ENCODE assay signal across 15 mouse cellular contexts in genomic region chr1:120025050-120025439, GRCm38 (mm10). TPM values are rescaled to one million over a fixed set of nuclear protein-coding genes. Genes with fewer than 3 reads are reported as not detected.
A peak's percentile ranks its signal among the peaks of the same experiment; 100 is the strongest.
DNase-seq lines count a peak whose midpoint lies in the region; ATAC-seq and TF ChIP-seq lines count a peak whose summit lies in the region.
"Had no signal": no experiment of that assay in that cellular context is flagged by ENCODE, and none has a peak within 500 bp of the region (broad histone marks: within the 10 kb centered on the region; RNA-seq: fewer than 3 reads in every experiment).

No protein-coding gene starts in this region.

- no peaks in the 10 kb centered on the region for H3K27me3 ChIP-seq in heart, embryonic 12.5 days (replicated peaks)
- H3K27me3 ChIP-seq in kidney, postnatal 0 days (ENCODE audit: insufficient read depth, low read length), result no peaks in the 10 kb centered on the region
- no peaks in the 10 kb centered on the region for H3K27me3 ChIP-seq in liver, embryonic 16.5 days (ENCODE audit: control insufficient read depth, insufficient read depth, low read depth, low read length)
- H3K27me3 ChIP-seq: limb, embryonic 13.5 days; neural tube, embryonic 12.5 days had no signal

- WGBS in heart, embryonic 12.5 days, result 20% methylated on average over 2 of the region's 2 CpGs
- WGBS in kidney, postnatal 0 days, result 12% methylated on average over 2 of the region's 2 CpGs
- 12% methylated on average over 2 of the region's 2 CpGs for WGBS in liver, embryonic 16.5 days (ENCODE audit: insufficient replicate concordance)

- H3K4me3 ChIP-seq in heart, embryonic 12.5 days, result no peak overlapping the region
- H3K4me3 ChIP-seq in kidney, postnatal 0 days (replicated peaks; ENCODE audit: low read depth, low read length), result no peak overlapping the region
- H3K4me3 ChIP-seq in liver, embryonic 16.5 days (ENCODE audit: low read depth, low read length), result no peak overlapping the region
- H3K4me3 ChIP-seq: limb, embryonic 13.5 days; neural tube, embryonic 12.5 days had no signal

- no peaks in the 10 kb centered on the region for H3K36me3 ChIP-seq in heart, embryonic 12.5 days
- H3K36me3 ChIP-seq in kidney, postnatal 0 days (ENCODE audit: insufficient read depth, low read length), result no peaks in the 10 kb centered on the region
- H3K36me3 ChIP-seq in liver, embryonic 16.5 days (ENCODE audit: control insufficient read depth, insufficient read depth), result no peaks in the 10 kb centered on the region
- H3K36me3 ChIP-seq: limb, embryonic 13.5 days; neural tube, embryonic 12.5 days had no signal

- H3K27ac ChIP-seq in heart, embryonic 12.5 days (ENCODE audit: poor library complexity, severe bottlenecking), result peak overlapping the region; percentile 31
- H3K27ac ChIP-seq in kidney, postnatal 0 days, result peak overlapping the region; percentile 80
- no peak overlapping the region for H3K27ac ChIP-seq in liver, embryonic 16.5 days (ENCODE audit: low read length)
- H3K27ac ChIP-seq: limb, embryonic 13.5 days; macrophage; neural tube, embryonic 12.5 days had no signal

- H3K9ac ChIP-seq in heart, embryonic 12.5 days, result no peak overlapping the region
- H3K9ac ChIP-seq in kidney, postnatal 0 days (ENCODE audit: low read depth, low read length), result no peak overlapping the region
- no peak overlapping the region for H3K9ac ChIP-seq in liver, embryonic 16.5 days (ENCODE audit: low read depth, low read length)
- H3K9ac ChIP-seq: limb, embryonic 13.5 days; neural tube, embryonic 12.5 days had no signal

- no peak; the same call in 1 of the 2 replicates for TF ChIP-seq CTCF in kidney, postnatal 0 days (IDR thresholded peaks at IDR 0.05; ENCODE audit: low read depth)

- no peak overlapping the region for H3K4me2 ChIP-seq in heart, embryonic 12.5 days
- no peak overlapping the region for H3K4me2 ChIP-seq in kidney, postnatal 0 days (ENCODE audit: low read length)
- H3K4me2 ChIP-seq in liver, embryonic 16.5 days (ENCODE audit: low read depth, low read length), result no peak overlapping the region
- H3K4me2 ChIP-seq: limb, embryonic 13.5 days; neural tube, embryonic 12.5 days had no signal

- H3K4me1 ChIP-seq in heart, embryonic 12.5 days (replicated peaks), result peaks cover 23% of the 10 kb centered on the region
- H3K4me1 ChIP-seq in kidney, postnatal 0 days (replicated peaks; ENCODE audit: insufficient read depth, low read length), result no peaks in the 10 kb centered on the region; the same call in 1 of the 2 replicates
- no peaks in the 10 kb centered on the region for H3K4me1 ChIP-seq in liver, embryonic 16.5 days (ENCODE audit: control insufficient read depth, low read depth, low read length)

- 0 out of 2 replicates have a peak, but pooled peaks have one; percentile 17 for ATAC-seq in heart, embryonic 12.5 days (ENCODE audit: insufficient number of reproducible peaks, low FRiP score)
- ATAC-seq in kidney, postnatal 0 days (replicated peaks; ENCODE audit: low FRiP score, low read depth), result no peak
- ATAC-seq in liver, embryonic 16.5 days (ENCODE audit: low read depth), result peak; percentile 22; the same call in 1 of the 2 replicates
- no peak for ATAC-seq in megakaryocyte progenitor cell, adult 5-6 weeks (replicated peaks; ENCODE audit: poor library complexity)
- ATAC-seq: midbrain, embryonic 16.5 days had no signal

- no peaks in the 10 kb centered on the region for H3K9me3 ChIP-seq in heart, embryonic 12.5 days (replicated peaks)
- no peaks in the 10 kb centered on the region for H3K9me3 ChIP-seq in kidney, postnatal 0 days (replicated peaks; ENCODE audit: low read length)
- H3K9me3 ChIP-seq in liver, embryonic 16.5 days (replicated peaks; ENCODE audit: control insufficient read depth, low read length), result no peaks in the 10 kb centered on the region
- H3K9me3 ChIP-seq: limb, embryonic 13.5 days; neural tube, embryonic 12.5 days had no signal

- DNase-seq in adrenal gland, postnatal 10 days, result peak; percentile 36
- no peak for DNase-seq in adrenal gland, postnatal 4 days (ENCODE audit: low spot score in 2 of 2)
- no peak for DNase-seq in heart, adult 18-20 months
- DNase-seq in kidney, postnatal 0 days (ENCODE audit: low spot score), result no peak
- DNase-seq in kidney, postnatal 4 days, result no peak
- DNase-seq: adrenal gland, postnatal 25 days; thymus, postnatal 14 days had no signal

RNA-seq across cellular contexts. Expression of gene Sctr, which starts 18.4 kb away (rescaled TPM):
- total RNA-seq in adrenal gland, postnatal 10 days (2021), result 10 to 100 TPM; 12.7 to 17.7 TPM
- total RNA-seq in adrenal gland, postnatal 4 days (2021), result 10 to 100 TPM; 15.5 to 19.7 TPM
- 0.09 and 0.17 TPM in 2 replicates for polyA plus RNA-seq in heart, embryonic 12.5 days (2016; fragmentation: Nextera tagmentation; extraction: Ambion mirVana)
- total RNA-seq in heart, adult 18-20 months (2021), result under 1 TPM in 1 of 2 experiments, not detected in 1; 0.21 TPM
- 0.63 and 0.75 TPM in 2 replicates for polyA plus RNA-seq in kidney, postnatal 0 days (2015; fragmentation: Nextera tagmentation; extraction: Ambion mirVana)
- 0.05 TPM in 1 of 2 replicates, not detected in the other for polyA plus RNA-seq in liver, embryonic 16.5 days (2015; fragmentation: Nextera tagmentation; extraction: Ambion mirVana)
- total RNA-seq in megakaryocyte progenitor cell, adult 5-6 weeks (2015), result not detected in 2 replicates
- not detected in 2 replicates for total RNA-seq in megakaryocyte progenitor cell, adult 5-6 weeks (2017)
- polyA plus RNA-seq: macrophage had no signal

RNA-seq across cellular contexts. Expression of gene Cfap221, which starts 28.0 kb away (rescaled TPM):
- under 1 TPM; 0.39 to 0.70 TPM for total RNA-seq in adrenal gland, postnatal 10 days (2021)
- total RNA-seq in adrenal gland, postnatal 4 days (2021), result under 1 TPM; 0.56 to 0.62 TPM
- not detected in 2 replicates for polyA plus RNA-seq in heart, embryonic 12.5 days (2016; fragmentation: Nextera tagmentation; extraction: Ambion mirVana)
- total RNA-seq in heart, adult 18-20 months (2021), result not detected
- not detected in 2 replicates for polyA plus RNA-seq in kidney, postnatal 0 days (2015; fragmentation: Nextera tagmentation; extraction: Ambion mirVana)
- polyA plus RNA-seq in liver, embryonic 16.5 days (2015; fragmentation: Nextera tagmentation; extraction: Ambion mirVana), result 0.06 TPM in 1 of 2 replicates, not detected in the other
- not detected in 2 replicates for total RNA-seq in megakaryocyte progenitor cell, adult 5-6 weeks (2015)
- total RNA-seq in megakaryocyte progenitor cell, adult 5-6 weeks (2017), result not detected in 2 replicates
- total RNA-seq: heart, postnatal 10 days had no signal
- polyA plus RNA-seq: macrophage; neural tube, embryonic 12.5 days had no signal

RNA-seq across cellular contexts. Expression of gene Tmem37, which starts 48.8 kb away (rescaled TPM):
- 10 to 100 TPM; 24.6 to 25.8 TPM for total RNA-seq in adrenal gland, postnatal 10 days (2021)
- 10 to 100 TPM; 17.5 to 18.5 TPM for total RNA-seq in adrenal gland, postnatal 4 days (2021)
- 14.3 and 15.0 TPM in 2 replicates for polyA plus RNA-seq in heart, embryonic 12.5 days (2016; fragmentation: Nextera tagmentation; extraction: Ambion mirVana)
- total RNA-seq in heart, adult 18-20 months (2021), result 1 to 10 TPM; 7.0 to 8.0 TPM
- 166 and 180 TPM in 2 replicates for polyA plus RNA-seq in kidney, postnatal 0 days (2015; fragmentation: Nextera tagmentation; extraction: Ambion mirVana)
- polyA plus RNA-seq in liver, embryonic 16.5 days (2015; fragmentation: Nextera tagmentation; extraction: Ambion mirVana), result 89.2 and 94.7 TPM in 2 replicates
- 0.12 TPM in 1 of 2 replicates, not detected in the other for total RNA-seq in megakaryocyte progenitor cell, adult 5-6 weeks (2015)
- 0.46 TPM in 1 of 2 replicates, not detected in the other for total RNA-seq in megakaryocyte progenitor cell, adult 5-6 weeks (2017)

Comparison
In these comparisons a context has a peak if more than half of its experiments do, and no peak if none do; other contexts are left out.
1. ATAC-seq: peak in heart, embryonic 12.5 days (single experiment) and liver, embryonic 16.5 days (single experiment); none in kidney, postnatal 0 days (single experiment) and megakaryocyte progenitor cell, adult 5-6 weeks (single experiment).
2. RNA of gene Sctr, which starts 18.4 kb away (total RNA-seq): 15.5 to 19.7 TPM in adrenal gland, postnatal 4 days and 12.7 to 17.7 TPM in adrenal gland, postnatal 10 days; 0.21 TPM in heart, adult 18-20 months and not detected in megakaryocyte progenitor cell, adult 5-6 weeks; every median in the first group is over 10 times any median in the second.
3. RNA of gene Tmem37, which starts 48.8 kb away (total RNA-seq): 24.6 to 25.8 TPM in adrenal gland, postnatal 10 days, 17.5 to 18.5 TPM in adrenal gland, postnatal 4 days and 7.0 to 8.0 TPM in heart, adult 18-20 months; 0.12 to 0.46 TPM in megakaryocyte progenitor cell, adult 5-6 weeks; every median in the first group is over 4 times any median in the second.